Mouse (Mus musculus) bone marrow macrophage, adult 2 months (primary cell): Measurements from ENCODE around the gene Gm5485.

ENCODE experiments used
- CTCF ChIP-seq: IDR thresholded peaks from 2 replicates; pipeline ENCODE4 v1.5.1; 2012; ENCODE audit warnings: low read depth, mild to moderate bottlenecking, low read length, moderate library complexity
- POLR2A ChIP-seq: IDR thresholded peaks from 2 replicates; pipeline ENCODE4 v1.6.1; 2012; ENCODE audit warnings: mild to moderate bottlenecking, low read depth, low read length, borderline replicate concordance

DNA sequence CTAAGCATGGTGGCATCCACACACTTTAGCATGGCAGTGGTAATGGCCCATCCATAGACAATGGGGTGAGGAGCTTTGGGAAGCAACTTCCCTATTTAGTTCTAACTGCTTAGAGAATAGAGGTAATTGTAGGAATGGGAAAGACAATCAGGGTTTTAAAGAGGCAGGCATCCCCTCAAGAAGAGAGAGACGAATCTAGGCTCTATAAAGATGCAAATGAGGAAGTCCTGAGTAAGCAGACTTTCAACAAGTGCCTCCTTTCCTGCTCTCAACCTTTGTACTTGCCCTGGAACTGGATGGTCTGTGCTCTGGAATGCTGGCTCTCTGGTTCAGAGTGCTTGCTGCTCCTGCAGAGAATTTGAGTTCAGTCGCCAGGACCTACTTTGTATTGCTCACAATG, 10.3 kb upstream of the Gm5485 start:
- TF ChIP-seq CTCF (no peak), POLR2A (no peak)
